Mouse (Mus musculus) liver, adult (tissue): Measurements from ENCODE around the gene Lrrc56.
A peak's percentile ranks its signal among the peaks of the same experiment; 100 is the strongest.

Source experiments
- GATA4 ChIP-seq: IDR thresholded peaks from 2 replicates; pipeline ENCODE4 v1.6.1; 2014; ENCODE audit warnings: mild to moderate bottlenecking, low read length; ENCODE audit not compliant: insufficient replicate concordance

The Lrrc56 gene

GRCm38 (mm10) chr7:141221249-141222125 lies 27.5 kb downstream of the Lrrc56 start:
- TF ChIP-seq GATA4, result no peak

GRCm38 (mm10) chr7:141222126-141222467 lies 28.1 kb downstream of the Lrrc56 start:
- TF ChIP-seq GATA4, result no peak

- no peak for TF ChIP-seq GATA4
These were observed 28.8 kb downstream of the Lrrc56 start for GRCm38 (mm10) chr7:141222696-141223215.

GRCm38 (mm10) chr7:141226535-141226934 lies 32.6 kb downstream of the Lrrc56 start:
- no peak for TF ChIP-seq GATA4

- TF ChIP-seq GATA4, result no peak
These were observed 33.8 kb downstream of the Lrrc56 start for GRCm38 (mm10) chr7:141227796-141228195.

GRCm38 (mm10) chr7:141228279-141229067 lies 34.5 kb downstream of the Lrrc56 start, which contains the start of gene Phrf1:
TSS of gene Phrf1 (plus strand) at chr7:141228784.
- peak; percentile 21; the same call in 1 of the 2 replicates for TF ChIP-seq GATA4

- TF ChIP-seq GATA4, result no peak
These were observed 35.7 kb downstream of the Lrrc56 start for GRCm38 (mm10) chr7:141229702-141230101.

- no peak for TF ChIP-seq GATA4
These were observed 36.6 kb downstream of the Lrrc56 start for GRCm38 (mm10) chr7:141230570-141230969.

- TF ChIP-seq GATA4, result no peak
These were observed 37.2 kb downstream of the Lrrc56 start for GRCm38 (mm10) chr7:141231111-141231510.

- TF ChIP-seq GATA4, result no peak
These were observed 37.6 kb downstream of the Lrrc56 start for GRCm38 (mm10) chr7:141231551-141231950.

GRCm38 (mm10) chr7:141256159-141256558 lies 62.2 kb downstream of the Lrrc56 start:
- TF ChIP-seq GATA4, result no peak
